Mouse (Mus musculus) myocyte (in vitro differentiated cells): Measurements from ENCODE around the gene Lypd6b.

Source experiments
- E2F4 ChIP-seq: IDR thresholded peaks from one replicate; pipeline ENCODE4 v1.6.1; 2011; ENCODE audit warnings: mild to moderate bottlenecking, control low read depth, moderate library complexity; ENCODE audit not compliant: insufficient read depth
- POLR2A ChIP-seq: IDR thresholded peaks from one replicate; pipeline ENCODE4 v1.6.1; 2011; ENCODE audit warnings: low read depth, mild to moderate bottlenecking, control low read depth, moderate library complexity; ENCODE audit not compliant: insufficient read length
- POLR2AphosphoS2 ChIP-seq: IDR thresholded peaks from one replicate; pipeline ENCODE4 v1.6.1; 2011; ENCODE audit warnings: low read depth, control low read depth; ENCODE audit not compliant: insufficient read length
- TCF3 ChIP-seq: IDR thresholded peaks from one replicate; pipeline ENCODE4 v1.6.1; 2011; ENCODE audit warnings: low read depth, control low read depth; ENCODE audit not compliant: insufficient read length

DNA sequence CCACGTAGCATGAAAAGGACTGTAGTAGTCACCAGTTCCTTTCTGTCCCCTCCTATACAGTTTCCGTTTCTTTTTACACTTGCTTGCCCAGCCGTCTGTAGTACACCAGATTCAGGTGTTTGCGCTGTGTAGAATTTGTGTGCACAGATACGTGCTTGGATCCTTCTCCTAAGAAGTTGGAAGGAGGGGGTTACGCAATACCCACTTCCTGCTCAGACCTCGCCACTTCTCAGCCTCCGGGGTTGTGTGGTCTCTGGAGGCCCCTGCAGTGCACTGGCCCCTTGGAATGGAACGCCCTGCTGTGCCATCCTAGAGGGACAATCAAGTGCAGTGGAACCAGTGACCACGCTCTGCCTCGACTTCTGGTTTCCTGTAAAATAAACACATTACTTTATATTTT lies 16.3 kb upstream of the Lypd6b start:
- TF ChIP-seq E2F4, result no peak
- TF ChIP-seq TCF3, result no peak
- no peak for TF ChIP-seq POLR2AphosphoS2
- TF ChIP-seq POLR2A, result no peak
